Mouse (Mus musculus) megakaryocyte, embryonic 14.5 days (primary cell): ENCODE measurements around the gene Alkbh3.

ENCODE experiments used
- FLI1 ChIP-seq: IDR thresholded peaks from 2 replicates; pipeline ENCODE4 v1.6.1; 2012; ENCODE audit warnings: low read length, inconsistent platforms, mixed read lengths
- GATA1 ChIP-seq: IDR thresholded peaks from 3 replicates; pipeline ENCODE4 v1.6.1; 2012; ENCODE audit warnings: mixed read lengths, low read length, inconsistent platforms, borderline replicate concordance

GRCm38 (mm10) chr2:93953726-93954125 is 56.9 kb downstream of the Alkbh3 start:
- TF ChIP-seq GATA1 (no peak), FLI1 (no peak)
